Comparison of ENCODE assay signal across 13 mouse cellular contexts in genomic region chr1:34663875-34664547, GRCm38 (mm10).
DNase-seq lines count a peak whose midpoint lies in the region; ATAC-seq and TF ChIP-seq lines count a peak whose summit lies in the region.
"Had no signal": no experiment of that assay in that cellular context is flagged by ENCODE, and none has a peak within 500 bp of the region (broad histone marks: within the 10 kb centered on the region; RNA-seq: fewer than 3 reads in every experiment).

No protein-coding gene starts in this region.

- no peak for ATAC-seq in forebrain, embryonic 14.5 days
- no peak for ATAC-seq in midbrain, embryonic 13.5 days

- H3K4me2 ChIP-seq in forebrain, embryonic 14.5 days (ENCODE audit: low read length) = peak overlapping the region; percentile 8; the same call in 1 of the 2 replicates
- peak overlapping the region; percentile 32 for H3K4me2 ChIP-seq in midbrain, embryonic 13.5 days (replicated peaks)
- H3K4me2 ChIP-seq: heart, embryonic 15.5 days; lung, embryonic 15.5 days had no signal

- peak overlapping the region; percentile 92 for H3K27ac ChIP-seq in forebrain, embryonic 14.5 days (ENCODE audit: low read depth, low read length)
- peak overlapping the region; percentile 83 for H3K27ac ChIP-seq in layer of hippocampus, adult 2 months
- peak overlapping the region; percentile 87 for H3K27ac ChIP-seq in midbrain, embryonic 13.5 days
- no peak overlapping the region for H3K27ac ChIP-seq in kidney, adult 2 months (ENCODE audit: insufficient read depth, low read depth, low read length)
- H3K27ac ChIP-seq: lung, embryonic 15.5 days had no signal

- H3K9me3 ChIP-seq in forebrain, embryonic 14.5 days (replicated peaks; ENCODE audit: control insufficient read depth, low read length) = no peaks in the 10 kb centered on the region
- no peaks in the 10 kb centered on the region for H3K9me3 ChIP-seq in midbrain, embryonic 13.5 days
- H3K9me3 ChIP-seq: heart, embryonic 15.5 days; lung, embryonic 15.5 days had no signal

- peak; percentile 8; the same call in 1 of the 2 replicates for TF ChIP-seq CTCF in brain, embryonic 14.5 days (IDR thresholded peaks at IDR 0.05; ENCODE audit: borderline replicate concordance, extremely low read depth, insufficient read depth, insufficient read length)
- peak; percentile 60 for TF ChIP-seq CTCF in layer of hippocampus, adult 2 months (conservative IDR thresholded peaks at IDR 0.05)
- no peak for TF ChIP-seq CTCF in kidney, adult 2 months (conservative IDR thresholded peaks at IDR 0.05; ENCODE audit: insufficient read depth, insufficient read length, low read depth, low read length)

- no peak for TF ChIP-seq POLR2A in brain, embryonic 14.5 days (IDR thresholded peaks at IDR 0.05; ENCODE audit: borderline replicate concordance, extremely low read depth, insufficient read depth, insufficient read length, poor library complexity, severe bottlenecking)
- TF ChIP-seq POLR2A in kidney, adult 2 months (IDR thresholded peaks at IDR 0.05; ENCODE audit: low read depth, low read length) = no peak

- DNase-seq in brain, embryonic 14.5 days (ENCODE audit: low read depth) = peak; percentile 79
- DNase-seq in forebrain, embryonic 14.5 days (ENCODE audit: low spot score) = peak; percentile 65
- DNase-seq in layer of hippocampus, adult 2 months (ENCODE audit: low spot score in 2 of 2) = peak; percentile 45 to 54
- no peak for DNase-seq in thymus, postnatal 0 days (ENCODE audit: low spot score)
- DNase-seq in gastrocnemius, postnatal 36 days = no peak
- DNase-seq in adrenal gland, postnatal 25 days = no peak
- no peak for DNase-seq in kidney, adult 2 months
- DNase-seq: thymus, adult 18-20 months had no signal

- no peak overlapping the region for H3K9ac ChIP-seq in forebrain, embryonic 14.5 days (ENCODE audit: low read length)
- H3K9ac ChIP-seq in midbrain, embryonic 13.5 days (replicated peaks) = no peak overlapping the region
- H3K9ac ChIP-seq: heart, embryonic 15.5 days; lung, embryonic 15.5 days had no signal

- no peaks in the 10 kb centered on the region for H3K27me3 ChIP-seq in forebrain, embryonic 14.5 days (replicated peaks; ENCODE audit: control insufficient read depth, insufficient read depth, low read length)
- H3K27me3 ChIP-seq in midbrain, embryonic 13.5 days = no peaks in the 10 kb centered on the region
- no peaks in the 10 kb centered on the region for H3K27me3 ChIP-seq in kidney, adult 2 months (replicated peaks; ENCODE audit: control insufficient read depth, insufficient read depth, low read length)
- H3K27me3 ChIP-seq: heart, embryonic 15.5 days; lung, embryonic 15.5 days had no signal

- H3K36me3 ChIP-seq in forebrain, embryonic 14.5 days (ENCODE audit: control insufficient read depth, insufficient read depth, low read length) = no peaks in the 10 kb centered on the region
- H3K36me3 ChIP-seq in midbrain, embryonic 13.5 days = no peaks in the 10 kb centered on the region
- H3K36me3 ChIP-seq in kidney, adult 2 months (ENCODE audit: control insufficient read depth, insufficient read depth, low read length) = no peaks in the 10 kb centered on the region
- H3K36me3 ChIP-seq: heart, embryonic 15.5 days; lung, embryonic 15.5 days had no signal

- intact Hi-C loops in gastrocnemius, postnatal 36 days (cut with DNase I) = no loop called here

- H3K4me1 ChIP-seq in forebrain, embryonic 14.5 days (ENCODE audit: control insufficient read depth, insufficient read depth, low read length) = peaks cover 19% of the 10 kb centered on the region
- peaks cover 34% of the 10 kb centered on the region for H3K4me1 ChIP-seq in midbrain, embryonic 13.5 days (replicated peaks)
- no peaks in the 10 kb centered on the region for H3K4me1 ChIP-seq in kidney, adult 2 months (ENCODE audit: control insufficient read depth, insufficient read depth, low read length)
- H3K4me1 ChIP-seq: lung, embryonic 15.5 days had no signal

- 42% methylated on average over 4 of the region's 4 CpGs for WGBS in forebrain, embryonic 14.5 days
- 67% methylated on average over 4 of the region's 4 CpGs for WGBS in midbrain, embryonic 13.5 days
- WGBS in kidney, adult 2 months = 59% methylated on average over 4 of the region's 4 CpGs

- H3K4me3 ChIP-seq in forebrain, embryonic 14.5 days (ENCODE audit: low read depth, low read length) = no peak overlapping the region
- no peak overlapping the region for H3K4me3 ChIP-seq in layer of hippocampus, adult 2 months
- no peak overlapping the region for H3K4me3 ChIP-seq in midbrain, embryonic 13.5 days (replicated peaks)
- no peak overlapping the region for H3K4me3 ChIP-seq in kidney, adult 2 months (ENCODE audit: insufficient read depth, low read depth, low read length)
- H3K4me3 ChIP-seq: erythroblast, embryonic 14.5 days; heart, embryonic 15.5 days; lung, embryonic 15.5 days; myocyte had no signal

Comparison
In these comparisons a context has a peak if more than half of its experiments do, and no peak if none do; other contexts are left out.
1. DNase-seq: peak in brain, embryonic 14.5 days (single experiment), forebrain, embryonic 14.5 days (single experiment) and layer of hippocampus, adult 2 months (2 of 2); none in thymus, postnatal 0 days (single experiment), gastrocnemius, postnatal 36 days (0 of 2), adrenal gland, postnatal 25 days (single experiment) and kidney, adult 2 months (single experiment).